Mouse (Mus musculus) gastrocnemius, postnatal 14 days (tissue): Measurements from ENCODE around the gene St14. TPM values are rescaled to one million over a fixed set of nuclear protein-coding genes. Genes with fewer than 3 reads are reported as not detected.
"Not testable (repeated sequence)": the region's sequence is repeated elsewhere in the genome, so short reads cannot be mapped to it uniquely, and the experiment has no call there.

Experiments
- DNase-seq: peaks from one replicate; pipeline ENCODE4 v3.0.0; 2021; ENCODE audit warnings: mixed read lengths
- intact Hi-C: fragments of 180-260 bp; cut with DNase I; formaldehyde crosslinking; loops from one replicate; pipeline ENCODE4 v1.15.1; 2025; ENCODE audit warnings: low total_unique reads
- long read RNA-seq, 2 experiments: library from polyadenylated mRNA; stranded (forward); transcript quantifications; one replicate each; pipeline ENCODE4 v2.0.0; 2021
- total RNA-seq, 2 experiments: library from RNA; stranded (reverse); gene quantifications; 2 replicates each; pipeline ENCODE4 v1.2.3; 2021

St14 gene
- under 1 TPM; 0.16 to 0.35 TPM for total RNA-seq
- long read RNA-seq, experiment 1, result 0 reads
- long read RNA-seq, experiment 2, result 0 reads

DNA sequence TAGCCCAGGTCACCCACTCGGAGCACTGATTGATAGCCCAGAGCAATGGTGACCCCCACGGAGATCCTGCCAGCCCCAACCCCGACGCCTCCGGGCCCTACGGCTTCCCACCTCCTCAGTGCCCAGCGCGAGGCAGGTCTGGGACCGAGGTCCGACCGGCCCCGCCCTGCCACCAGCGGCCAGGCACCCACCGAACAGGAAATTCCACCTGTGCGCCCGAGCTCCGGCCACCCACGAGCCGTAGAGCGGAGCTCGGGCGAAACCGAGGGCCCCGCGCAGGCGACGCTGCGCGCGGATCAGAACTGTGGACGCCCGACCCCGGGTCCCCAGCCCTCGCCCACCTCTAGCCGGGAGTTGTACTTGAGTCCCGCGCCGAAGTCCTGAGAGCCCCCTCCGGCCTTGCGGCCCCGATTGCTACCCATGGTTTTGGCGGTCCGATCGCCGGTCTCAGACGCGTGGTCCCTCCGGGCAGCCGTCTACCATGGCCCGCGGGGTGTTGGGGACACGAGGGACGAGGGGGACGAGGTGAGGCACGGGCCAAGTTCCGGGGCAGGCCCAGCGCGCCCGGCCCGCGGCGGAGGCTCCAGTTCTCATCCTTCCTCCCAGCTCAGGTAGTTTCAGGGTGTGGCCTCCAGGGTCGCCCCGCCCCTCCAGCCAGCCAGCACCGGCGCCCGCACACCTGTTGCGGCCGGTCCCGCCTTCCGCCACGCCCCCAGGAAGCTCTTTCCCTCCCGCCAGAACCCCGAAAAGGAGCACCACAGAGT, at the start of gene St14:
St14 (minus strand) TSS at position 649 of the 764 bp plus-strand sequence.
- intact Hi-C loops, result no loop called here
- no peak for DNase-seq

DNA sequence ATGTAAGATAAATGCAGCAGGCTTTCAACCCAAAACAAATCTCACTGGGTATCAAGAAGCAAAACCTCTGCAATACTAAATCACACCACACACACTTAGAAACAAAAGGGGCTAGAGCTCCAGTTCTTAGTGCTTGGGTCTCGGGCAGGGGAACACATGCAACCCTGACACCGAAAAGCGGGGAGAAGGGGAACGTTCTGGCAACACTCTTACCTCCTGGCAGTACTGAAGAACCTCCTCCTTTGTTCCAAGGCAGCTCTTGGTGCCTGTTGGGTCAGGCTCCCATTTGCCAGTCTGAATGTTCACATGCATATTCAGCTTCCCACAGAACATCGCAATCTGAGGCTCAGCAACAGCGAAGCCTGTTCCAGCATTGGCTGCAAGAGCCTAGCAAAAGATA, 46.0 kb upstream of the St14 start:
- DNase-seq, result no peak
- intact Hi-C loops, result no loop called here

DNA sequence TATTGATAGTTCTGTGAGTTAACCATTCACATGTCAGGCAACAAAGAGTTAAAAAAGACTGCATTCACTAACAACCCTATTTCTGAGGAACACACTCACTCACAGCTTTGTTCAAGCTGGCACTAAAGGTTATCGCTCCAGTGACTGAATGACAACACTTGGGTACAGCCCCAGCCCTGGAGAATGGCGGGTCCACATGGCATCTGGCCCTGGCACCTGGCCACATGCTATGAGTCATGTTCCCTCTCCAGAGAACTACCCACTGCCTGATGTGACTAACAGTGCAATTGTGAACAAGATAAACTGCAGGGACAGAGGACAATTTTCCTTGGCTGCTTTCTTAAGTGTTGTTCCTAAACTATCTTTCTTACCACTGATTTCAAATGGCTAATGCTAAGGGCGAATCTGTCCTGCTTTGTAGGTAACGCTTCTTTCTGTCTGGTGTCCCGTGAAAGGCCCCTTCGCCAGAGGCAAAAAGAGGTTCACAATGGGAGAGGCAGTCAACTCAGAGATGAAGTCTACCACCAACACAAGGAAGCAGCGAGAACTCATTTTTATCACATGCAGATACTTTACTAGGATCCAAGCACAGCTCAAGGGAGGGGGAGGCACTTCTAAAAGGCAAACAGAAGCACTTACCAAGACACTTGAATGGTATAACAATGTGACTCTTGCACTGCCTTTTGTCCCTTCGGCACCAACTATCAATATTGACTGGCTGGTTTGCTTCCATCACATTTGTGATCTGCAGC, 44.9 kb upstream of the St14 start:
- intact Hi-C loops, result no loop called here
- peak; percentile 81 for DNase-seq

DNA sequence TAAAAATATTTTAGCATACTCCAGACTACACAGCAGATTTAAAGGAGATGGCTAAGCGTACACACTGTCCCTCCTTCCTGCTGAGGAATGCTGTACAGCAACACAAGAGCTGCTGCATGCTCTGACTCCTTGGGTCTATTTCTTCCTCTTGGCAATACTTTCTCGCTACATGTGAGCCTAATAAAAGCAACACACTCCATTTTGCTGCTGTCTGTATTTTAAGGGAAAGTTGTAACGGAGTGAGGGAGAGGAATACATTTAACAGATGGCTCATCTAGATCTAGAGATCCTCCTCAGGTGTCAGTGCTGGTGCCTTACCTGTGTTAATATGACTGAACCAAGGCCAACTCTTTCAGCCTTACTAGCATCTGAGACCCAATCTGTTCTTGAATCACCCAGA, 44.3 kb upstream of the St14 start:
- intact Hi-C loops, result no loop called here
- no peak for DNase-seq

DNA sequence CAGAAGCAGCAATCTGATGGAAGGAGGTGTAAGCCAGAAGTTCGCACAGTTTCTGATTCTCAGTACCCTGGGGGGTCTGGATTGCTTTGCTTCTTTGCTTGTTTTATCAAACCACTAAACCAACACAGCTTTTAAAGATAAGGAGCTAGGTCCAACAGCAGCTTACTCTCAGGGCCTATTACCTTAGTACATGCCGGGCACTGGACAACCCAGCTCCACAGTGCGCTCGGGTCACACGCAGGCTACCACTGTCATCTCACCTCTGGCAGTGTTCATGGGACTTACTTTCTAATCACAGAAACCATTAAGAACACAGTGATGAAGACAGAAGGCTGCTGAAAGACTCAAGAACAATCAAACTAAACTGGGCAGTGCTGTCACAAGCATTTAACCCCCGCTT, 43.7 kb upstream of the St14 start:
- intact Hi-C loops, result no loop called here
- DNase-seq, result no peak

DNA sequence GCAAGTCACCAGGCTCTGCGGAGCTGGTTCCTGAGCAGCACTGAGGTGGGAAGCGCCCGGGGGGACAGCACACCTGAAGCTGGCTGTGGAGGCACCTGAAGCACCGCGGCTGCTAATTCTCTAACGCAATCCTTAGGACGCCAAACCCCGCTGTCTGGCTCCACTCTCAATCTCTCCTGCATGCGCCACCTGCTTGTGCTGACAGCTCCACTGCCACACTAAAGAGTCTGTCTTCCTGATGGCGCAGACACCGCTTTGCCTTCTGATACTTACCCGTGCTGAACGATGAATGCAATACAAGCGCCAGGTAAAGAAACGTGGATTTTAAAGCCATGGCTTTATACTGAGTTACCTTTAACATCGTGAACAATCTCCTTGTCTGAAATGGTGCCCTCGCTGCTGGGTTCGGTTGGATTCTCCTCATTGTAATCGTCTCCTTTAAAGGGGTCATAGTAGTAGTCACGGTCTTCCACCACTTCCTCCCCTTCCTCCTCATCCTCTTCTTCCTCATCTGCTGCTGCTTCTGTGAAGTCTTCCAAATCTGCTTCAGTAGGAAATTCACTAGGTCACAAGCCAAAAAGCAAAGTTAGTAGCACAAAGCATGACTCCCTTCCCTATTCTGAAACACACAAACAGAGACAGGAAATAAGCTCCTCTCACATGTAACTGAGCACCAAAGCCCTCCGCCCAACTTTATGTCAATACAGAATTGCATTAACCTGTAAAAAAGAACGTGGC, 36.9 kb upstream of the St14 start:
- intact Hi-C loops, result no loop called here

DNA sequence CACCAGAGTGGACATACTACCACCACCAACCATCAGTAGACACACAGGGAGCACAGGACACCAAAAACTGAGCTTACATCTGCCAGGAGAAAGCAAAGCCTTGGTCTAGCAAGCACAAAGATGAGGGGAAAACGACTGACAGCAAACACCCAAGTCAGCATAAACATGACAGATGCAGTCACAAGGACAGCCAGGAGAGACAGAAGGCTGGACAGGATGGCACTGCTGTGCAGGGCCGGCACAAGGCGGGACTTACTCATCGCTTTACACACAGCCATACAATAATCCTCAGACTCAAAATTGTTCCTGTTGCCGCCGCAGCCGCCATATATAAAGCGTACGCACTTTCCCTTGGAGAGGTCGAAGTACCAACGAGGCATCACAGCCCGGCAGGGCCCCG, 35.7 kb upstream of the St14 start:
- DNase-seq, result no peak
- intact Hi-C loops, result no loop called here

More for the DNA sequence above, 36.9 kb upstream of the St14 start:
- DNase-seq, result no peak

DNA sequence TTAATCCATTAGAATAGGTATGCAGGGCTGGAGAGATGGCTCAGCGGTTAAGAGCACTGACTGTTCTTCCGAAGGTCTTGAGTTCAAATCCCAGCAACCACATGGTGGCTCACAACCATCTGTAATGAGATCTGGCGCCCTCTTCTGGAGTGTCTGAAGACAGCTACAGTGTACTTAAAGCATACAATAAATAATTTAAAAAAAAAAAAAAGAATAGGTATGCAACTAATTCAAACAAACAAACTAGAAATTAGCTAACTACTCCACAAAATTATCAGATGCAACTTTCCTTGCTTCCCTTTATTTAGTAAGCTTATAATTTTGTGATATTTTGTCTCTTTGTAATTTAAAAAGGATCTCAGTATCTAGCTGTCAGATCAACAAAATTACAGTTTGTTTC, 33.9 kb upstream of the St14 start:
- intact Hi-C loops, DNase-seq: not testable (repeated sequence)

DNA sequence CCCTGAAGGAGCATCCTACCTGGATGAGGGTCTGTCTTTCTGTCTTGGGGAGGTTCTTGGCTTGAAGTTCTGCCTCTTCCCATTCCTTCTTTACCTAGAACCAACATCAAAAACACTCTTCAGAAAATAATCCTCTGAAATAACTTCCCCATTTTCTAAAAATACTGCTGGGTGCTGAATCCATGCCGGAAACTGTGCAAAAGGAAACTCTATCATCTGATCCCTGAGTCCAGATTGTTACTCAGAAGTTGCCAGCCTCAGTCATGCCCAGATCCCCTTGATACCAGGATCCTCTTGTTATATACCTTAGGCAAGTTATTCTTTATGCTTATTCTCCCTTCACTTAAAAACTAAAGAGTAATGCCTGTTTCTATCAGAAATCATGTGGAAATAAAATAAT, 31.7 kb upstream of the St14 start:
- DNase-seq, result no peak
- intact Hi-C loops, result no loop called here

DNA sequence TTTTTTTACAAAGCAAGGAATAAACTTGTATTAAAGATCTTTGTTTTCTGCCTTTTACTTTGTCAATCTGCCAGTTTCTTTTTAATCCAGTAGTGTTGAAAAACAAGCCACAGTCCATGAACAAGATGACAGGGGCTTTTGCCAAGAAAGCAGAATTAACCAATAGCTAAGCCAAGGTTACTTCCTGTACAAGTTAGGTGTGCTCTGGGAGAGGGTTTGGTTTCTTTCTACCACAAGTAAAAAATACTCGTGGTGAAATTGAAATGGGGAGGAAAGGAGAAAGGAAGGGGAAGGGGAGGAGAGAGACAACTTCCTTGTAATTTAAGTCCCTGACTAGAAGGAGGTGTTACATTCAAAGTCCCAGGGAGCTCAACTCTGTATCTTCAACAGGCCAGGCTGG, 31.3 kb upstream of the St14 start:
- intact Hi-C loops, result no loop called here
- DNase-seq, result no peak

DNA sequence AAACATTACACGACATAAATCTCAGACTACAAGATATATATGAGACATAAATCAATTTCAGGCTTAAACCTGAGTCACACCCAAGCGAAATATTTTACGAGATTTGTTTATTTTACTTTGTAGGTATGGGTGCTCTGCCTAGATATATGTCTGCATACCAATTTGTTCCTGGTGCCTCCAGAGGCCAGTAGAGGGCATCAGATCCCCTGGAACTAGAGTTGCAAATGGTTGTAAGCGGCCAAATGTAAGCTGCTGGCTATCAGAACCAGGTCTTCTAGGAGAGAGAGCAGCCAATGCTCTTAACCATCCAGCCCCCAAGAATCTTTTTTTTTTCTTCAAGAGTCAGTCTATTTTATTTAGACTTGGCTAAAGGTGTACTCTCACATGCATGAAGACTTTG, 28.3 kb upstream of the St14 start:
- intact Hi-C loops, result loop anchor here (5.0 kb wide), 1 partner anchor 192 kb away; no protein-coding TSS in a partner anchor

DNA sequence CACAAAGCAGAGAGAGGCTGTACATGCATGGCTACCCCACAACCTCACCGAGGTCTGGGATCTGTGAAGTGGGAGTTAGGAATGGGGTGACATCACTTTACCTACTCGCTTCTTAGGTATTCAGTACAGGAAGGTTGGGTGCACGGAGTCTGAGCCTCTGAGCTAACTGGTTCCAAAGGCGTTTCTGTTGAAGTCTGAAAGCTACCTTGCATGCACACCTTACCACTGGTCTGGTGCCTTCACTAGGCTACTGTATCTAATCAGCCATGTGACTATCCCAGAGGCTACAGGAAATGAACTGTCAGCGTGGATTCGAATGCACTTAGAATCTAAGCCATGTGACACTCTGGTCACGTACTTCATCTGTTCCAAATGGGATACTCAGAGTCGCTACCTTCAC, 24.9 kb upstream of the St14 start:
- DNase-seq, result no peak
- intact Hi-C loops, result loop anchor here (5.0 kb wide), 1 partner anchor 196 kb away; no protein-coding TSS in a partner anchor

More for the DNA sequence above, 28.3 kb upstream of the St14 start:
- no peak for DNase-seq

DNA sequence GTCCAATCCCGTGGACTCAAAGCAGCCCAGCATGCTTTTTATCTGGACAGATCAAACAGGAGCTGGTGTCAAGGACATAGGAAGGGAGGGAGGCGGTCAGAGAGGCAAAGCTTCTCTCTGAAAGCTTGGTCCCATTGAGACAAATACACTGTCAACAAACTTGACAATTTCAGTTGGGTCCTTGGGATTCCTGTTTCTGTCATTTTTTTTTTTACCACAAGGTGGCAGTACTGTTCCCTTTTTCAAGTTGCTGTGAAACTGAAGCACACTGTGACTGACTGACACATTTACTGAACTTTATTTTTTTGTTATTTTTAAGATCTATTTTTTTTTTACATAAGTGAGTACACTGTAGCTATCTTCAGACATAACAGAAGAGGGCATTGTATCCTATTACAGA, 19.4 kb upstream of the St14 start:
- no peak for DNase-seq

DNA sequence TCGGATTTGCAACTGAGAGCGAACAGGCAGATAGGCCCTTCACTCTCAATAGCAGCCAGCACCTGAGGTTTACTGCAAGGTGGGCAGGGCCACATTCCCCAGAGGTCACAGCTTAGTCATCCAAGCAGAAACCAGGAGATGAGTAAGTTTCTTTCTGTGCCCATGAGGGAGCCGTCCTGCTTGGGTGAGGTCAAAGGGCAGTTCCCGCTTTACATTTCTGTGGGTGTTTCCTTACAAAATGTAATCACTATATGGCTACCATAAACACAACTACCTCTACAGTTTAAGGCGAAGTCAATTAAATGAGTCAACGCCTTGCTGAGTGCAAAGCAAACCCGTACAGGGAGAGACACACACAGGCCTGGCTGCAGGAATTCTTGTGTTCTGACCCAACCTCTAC, 16.5 kb upstream of the St14 start:
- intact Hi-C loops, result loop anchor here (5.0 kb wide), 1 partner anchor 199 kb away; no protein-coding TSS in a partner anchor
- no peak for DNase-seq

More for the DNA sequence above, 19.4 kb upstream of the St14 start:
- intact Hi-C loops, result no loop called here

DNA sequence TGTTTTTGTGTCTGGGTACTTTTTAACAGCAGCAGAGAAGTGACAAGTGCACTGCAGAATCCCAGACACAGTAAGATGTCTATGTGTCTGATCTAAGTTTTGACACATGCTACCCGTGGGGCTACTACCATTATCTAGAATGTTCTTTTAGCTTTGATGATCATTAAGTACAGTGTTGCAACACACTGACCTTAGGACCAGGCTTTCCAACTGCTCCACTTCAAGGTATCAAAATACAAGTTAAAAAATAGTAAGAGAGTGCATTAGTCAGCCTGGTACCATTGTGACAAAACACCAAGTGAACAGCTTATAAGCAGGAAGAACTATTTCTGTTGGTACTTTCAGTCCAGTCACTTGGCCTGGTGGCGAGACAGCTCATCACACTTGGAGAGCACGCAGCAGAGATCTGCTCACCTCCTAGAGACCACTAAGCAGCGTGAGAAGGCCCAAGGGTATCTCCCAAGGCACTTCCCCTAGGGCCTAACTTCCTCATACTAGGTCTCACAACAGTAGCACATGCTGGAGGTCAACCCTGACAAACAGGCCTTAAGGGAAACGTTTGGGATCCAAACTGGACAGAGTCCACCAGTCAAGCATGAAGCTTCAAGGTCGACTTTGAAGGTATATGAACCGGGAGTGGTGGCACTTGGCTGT, 13.7 kb upstream of the St14 start:
- intact Hi-C loops, result loop anchor here (5.0 kb wide), 1 partner anchor 202 kb away; no protein-coding TSS in a partner anchor

DNA sequence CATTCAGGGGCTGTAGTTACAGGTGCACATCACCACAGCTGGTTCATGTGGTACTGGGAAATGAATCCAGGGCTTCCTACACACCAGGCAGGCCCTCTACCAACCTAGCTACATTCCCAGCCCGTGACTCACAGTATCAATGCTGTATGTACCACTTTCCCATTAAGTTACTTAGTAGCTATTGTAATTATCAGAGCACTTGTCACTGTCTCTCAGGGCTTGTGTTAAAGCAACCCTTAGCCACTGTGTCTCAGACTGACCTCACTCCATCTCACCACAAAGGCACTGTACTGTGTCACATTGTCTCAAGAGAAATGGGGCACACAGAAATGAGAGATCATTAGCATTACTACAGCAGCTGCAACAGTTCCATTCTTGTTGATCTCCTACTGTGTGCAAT, 11.3 kb upstream of the St14 start:
- DNase-seq, result no peak
- intact Hi-C loops, result no loop called here

More for the DNA sequence above, 13.7 kb upstream of the St14 start:
- no peak for DNase-seq

DNA sequence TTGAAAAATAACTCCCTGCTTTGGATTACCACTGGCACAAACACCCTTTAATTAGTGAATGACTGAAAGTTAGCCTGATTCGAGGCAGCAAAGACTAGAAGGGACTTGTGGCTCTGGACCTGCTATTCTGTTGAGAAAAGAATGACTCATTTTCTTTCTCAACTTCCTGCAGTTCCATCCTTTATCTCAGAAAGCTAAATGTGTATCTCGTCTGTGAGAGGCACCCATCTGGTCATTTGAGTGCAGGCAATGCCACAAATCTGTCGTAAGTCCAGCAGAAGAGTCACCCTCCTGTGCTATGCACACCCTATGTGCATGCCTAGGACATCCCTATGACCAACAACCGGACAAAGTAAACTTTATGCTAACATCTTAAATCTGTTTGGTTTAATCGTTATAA, 1.5 kb upstream of the St14 start:
- intact Hi-C loops, result no loop called here
- DNase-seq, result no peak

DNA sequence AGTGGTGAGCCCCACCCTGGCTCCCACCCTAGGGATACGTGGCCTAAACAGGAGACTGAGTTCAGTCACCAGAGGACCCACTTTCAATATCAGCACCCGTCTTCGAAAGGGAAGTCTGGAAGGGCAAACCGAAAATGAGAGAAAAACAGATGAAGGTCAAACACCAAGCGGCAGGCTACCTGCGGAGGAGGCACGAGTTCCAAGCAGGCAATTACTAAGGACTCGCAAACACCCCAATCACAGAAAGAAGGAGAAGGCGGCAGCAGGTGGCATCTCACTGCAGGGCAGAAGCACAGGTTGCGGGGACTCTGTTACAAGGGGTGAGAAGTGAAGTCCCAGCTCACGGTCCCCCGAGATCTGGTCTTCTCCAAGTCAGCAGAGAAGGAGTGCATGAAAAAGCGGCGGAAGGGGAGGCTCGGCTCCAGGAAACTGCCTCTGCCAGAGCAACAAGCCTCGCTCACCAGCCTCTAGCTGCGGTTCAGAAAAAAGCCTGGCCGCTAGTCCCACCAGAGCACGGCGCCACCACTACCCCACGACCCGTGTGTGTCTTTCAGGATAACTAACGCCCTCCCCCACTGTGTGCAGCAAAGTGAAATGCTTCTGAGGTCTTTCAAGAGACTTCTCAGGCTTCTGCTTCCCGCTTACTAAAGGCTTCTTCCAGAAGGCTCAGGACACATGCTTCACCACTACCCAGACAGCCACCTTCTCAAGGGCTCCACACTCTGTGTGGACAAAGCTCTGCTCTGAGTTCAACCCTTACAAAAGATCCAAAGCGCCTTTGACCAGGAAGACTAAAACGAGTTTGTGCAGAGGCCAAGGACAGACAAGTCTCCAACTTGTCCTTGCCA, 1.1 kb downstream of the St14 start:
- DNase-seq, result no peak
- intact Hi-C loops, result no loop called here

DNA sequence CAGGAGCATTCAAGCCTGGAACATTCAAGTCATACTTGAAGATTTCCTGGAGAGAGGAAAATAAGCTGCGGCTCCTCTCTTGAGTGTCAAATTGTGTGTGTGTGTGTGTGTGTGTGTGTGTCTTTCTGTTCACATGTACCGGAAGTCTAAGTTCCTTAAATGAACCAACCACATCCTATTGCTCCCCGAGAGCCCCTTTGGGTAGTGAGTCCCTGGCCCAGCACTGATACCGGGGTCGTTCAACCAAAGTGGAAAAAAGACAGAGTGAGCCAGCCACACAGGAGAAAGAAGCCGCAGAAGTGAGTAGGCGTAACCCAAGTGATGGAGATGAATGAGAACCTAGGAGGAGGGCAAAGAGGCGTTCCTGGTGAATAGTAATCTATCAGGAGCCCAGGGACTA, 1.7 kb downstream of the St14 start:
- intact Hi-C loops, result no loop called here

More for the DNA sequence above, 1.7 kb downstream of the St14 start:
- no peak for DNase-seq
